Mouse (Mus musculus) gastrocnemius, postnatal 36 days (tissue): Measurements from ENCODE around the gene Lrp1. TPM values are rescaled to one million over a fixed set of nuclear protein-coding genes. Genes with fewer than 3 reads are reported as not detected.

Source experiments
- DNase-seq, 2 experiments: peaks; one replicate each; pipeline ENCODE4 v3.0.0; 2022
- intact Hi-C: fragments of 180-260 bp; cut with DNase I; formaldehyde crosslinking; loops from one replicate; pipeline ENCODE4 v1.15.1; 2025
- total RNA-seq, 2 experiments: library from RNA; stranded (reverse); gene quantifications; 2 replicates each; pipeline ENCODE4 v1.2.3; 2021

Lrp1 gene
- total RNA-seq, 2 experiments from 2014 or later: 48.6 to 49.1 TPM

DNA sequence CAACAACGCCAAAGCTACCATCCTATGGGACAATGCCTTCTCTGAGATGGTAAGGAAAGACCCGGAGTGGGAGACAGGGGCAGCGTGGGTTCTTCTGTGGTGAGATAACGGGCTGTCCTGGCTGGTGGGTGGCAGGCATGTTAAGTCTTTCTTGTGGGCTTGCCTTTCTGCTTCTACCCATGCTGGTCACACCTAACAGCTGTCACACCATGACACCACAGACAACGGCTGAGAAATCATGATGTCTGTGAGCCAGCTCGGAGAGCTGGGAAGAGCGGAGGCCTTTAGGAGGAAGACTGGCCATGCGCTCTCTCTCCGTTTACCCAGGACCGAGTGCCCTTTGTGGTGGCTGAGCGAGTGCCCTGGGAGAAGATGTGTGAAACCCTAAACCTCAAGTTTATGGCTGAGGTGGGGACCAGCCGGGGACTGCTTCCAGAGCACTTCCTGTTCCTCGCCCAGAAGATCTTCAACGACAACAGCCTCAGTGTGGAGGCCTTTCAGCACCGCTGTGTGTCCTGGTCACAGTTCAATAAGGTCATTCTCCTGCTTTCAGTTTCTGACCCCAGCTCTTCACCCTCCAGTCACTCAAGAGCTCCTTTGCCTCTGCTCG is 34.1 kb upstream of the Lrp1 start:
- intact Hi-C loops: no loop called here
- no peak for DNase-seq

DNA sequence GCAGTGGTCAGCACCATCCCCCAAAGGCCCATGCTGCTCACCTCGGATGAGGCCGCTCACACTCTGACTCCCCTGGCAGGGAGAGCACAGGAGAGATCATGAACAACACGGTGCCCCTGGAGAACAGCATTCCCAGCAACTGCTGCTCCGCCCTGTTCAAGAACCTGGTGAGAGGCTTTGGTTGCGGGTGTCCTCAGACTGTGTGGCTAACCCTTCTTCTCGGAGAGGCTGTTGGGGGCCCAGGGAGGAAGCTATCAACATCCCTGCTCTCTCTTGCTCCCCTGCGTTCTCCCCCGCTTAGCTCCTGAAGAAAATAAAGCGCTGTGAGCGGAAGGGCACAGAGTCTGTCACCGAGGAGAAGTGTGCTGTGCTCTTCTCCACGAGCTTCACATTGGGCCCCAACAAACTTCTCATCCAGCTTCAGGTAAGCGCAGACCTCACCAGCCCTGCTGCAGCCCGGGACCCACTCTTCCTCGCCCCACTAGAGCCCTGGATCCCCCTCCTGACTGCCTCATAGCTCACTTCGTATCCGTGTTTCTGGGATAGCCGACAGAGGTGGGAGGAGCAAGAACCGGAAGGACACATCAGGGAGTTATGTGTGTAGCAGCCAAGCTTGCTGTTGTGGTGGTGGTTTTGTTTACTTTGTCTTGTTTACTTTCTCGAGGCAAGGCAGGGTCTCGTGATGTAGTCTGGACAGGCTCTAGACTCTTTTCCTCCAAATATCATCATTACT is 32.1 kb upstream of the Lrp1 start:
- no peak for DNase-seq
- intact Hi-C loops: no loop called here

DNA sequence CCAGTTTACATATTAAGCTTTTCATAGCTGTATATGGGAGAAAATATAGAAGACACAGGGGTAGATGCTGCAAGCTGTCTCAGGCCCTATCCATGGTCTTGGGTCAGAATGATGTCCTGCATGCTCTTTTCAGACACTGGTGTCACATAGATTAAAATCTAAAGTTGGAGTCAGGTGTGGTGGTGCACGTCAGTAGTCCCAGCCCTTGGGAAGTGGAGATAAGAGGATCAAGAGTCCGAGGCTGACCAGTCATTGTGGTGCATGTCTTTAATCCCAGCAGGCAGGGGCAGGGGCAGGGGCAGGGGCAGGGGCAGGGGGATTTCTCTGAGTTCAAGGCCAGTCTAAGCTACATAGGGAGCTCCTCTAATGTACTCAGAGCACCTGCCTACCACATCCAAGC is 24.8 kb upstream of the Lrp1 start:
- intact Hi-C loops: loop anchor here (10.0 kb wide), 1 partner anchor 89 kb away; the partner anchor contains the start of gene Zbtb39
- no peak for DNase-seq

DNA sequence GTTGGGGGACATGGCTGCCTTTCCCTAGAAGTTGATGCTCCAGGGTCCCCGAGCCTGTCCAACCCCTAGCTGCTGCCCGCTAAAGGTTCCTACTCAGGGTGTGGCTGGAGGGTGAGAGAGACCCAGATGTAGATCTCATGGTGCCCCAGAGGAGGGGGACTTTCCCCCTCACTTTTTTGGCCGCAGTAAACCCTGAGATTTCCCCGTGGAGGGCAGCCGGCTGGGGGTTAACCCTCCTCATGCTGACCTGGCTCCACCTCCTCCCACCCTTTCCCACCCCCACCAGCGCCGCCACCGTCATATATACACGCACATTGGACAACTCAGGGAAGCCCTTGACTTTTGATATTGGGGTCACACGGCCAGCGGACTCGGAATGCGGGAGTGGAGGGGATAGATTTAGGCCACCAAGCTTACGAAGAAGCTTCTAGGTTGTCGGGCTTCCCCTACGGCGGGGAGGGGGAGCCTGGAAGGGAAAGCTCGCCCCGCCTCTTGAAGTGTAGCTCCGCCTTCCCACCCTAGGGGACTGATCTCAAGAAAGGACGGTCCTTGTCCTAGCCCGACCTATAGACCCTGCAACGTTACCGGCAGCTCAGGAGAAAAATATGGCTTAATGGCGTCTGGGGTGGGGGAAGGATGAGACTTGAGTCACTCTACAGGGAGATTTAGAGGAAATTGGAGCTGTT is 22.7 kb upstream of the Lrp1 start:
- peak; percentile 81 to 83 for DNase-seq
- intact Hi-C loops: loop anchor here (2.0 to 10.0 kb wide), 4 partner anchors 19 to 293 kb away; partner anchors contain the start of gene Zbtb39

DNA sequence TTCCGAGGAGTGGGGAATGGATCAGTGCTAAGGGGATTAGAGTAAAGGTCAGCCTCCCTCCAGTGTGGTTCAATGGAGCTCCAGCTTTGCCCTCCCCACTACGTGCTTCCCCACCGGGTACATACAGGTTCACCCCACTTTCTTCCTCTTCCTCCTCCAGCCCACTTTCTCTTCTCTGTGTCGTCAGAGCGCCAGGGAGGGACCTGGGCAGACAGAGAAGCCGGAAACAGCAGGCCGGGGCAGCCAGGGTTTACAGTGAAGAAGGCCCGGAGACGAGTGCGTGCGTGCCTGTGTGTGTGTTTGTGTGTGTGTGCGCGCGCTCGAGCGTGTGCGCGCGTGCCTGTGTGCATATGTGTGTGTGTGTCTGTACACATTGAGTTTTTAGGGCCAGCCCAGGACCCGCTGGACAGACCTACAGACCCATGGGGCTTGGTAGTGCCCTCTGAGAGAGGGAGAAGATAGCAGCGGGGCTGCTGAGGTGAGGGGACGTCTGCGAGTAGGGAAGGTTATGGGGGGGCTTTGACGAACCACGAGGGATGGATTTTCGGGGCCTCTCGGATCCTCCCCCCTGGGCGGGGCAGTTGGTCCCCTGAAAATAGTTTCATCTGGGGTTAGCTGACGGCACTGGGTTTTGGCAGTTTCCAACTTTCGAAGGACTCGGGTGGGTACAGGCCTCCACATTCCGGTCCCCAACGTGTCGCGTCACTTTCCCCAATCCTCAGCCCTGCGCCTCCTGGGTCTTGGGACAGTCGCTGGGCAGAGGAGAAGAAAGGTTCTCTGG is 22.0 kb upstream of the Lrp1 start, which contains the start of gene Stat6:
Stat6 (plus strand) TSS at position 215 of the 781 bp plus-strand sequence.
- intact Hi-C loops: loop anchor here (2.0 to 10.0 kb wide), 4 partner anchors 20 to 294 kb away; partner anchors contain the start of gene Zbtb39
- peak; percentile 71 for DNase-seq

DNA sequence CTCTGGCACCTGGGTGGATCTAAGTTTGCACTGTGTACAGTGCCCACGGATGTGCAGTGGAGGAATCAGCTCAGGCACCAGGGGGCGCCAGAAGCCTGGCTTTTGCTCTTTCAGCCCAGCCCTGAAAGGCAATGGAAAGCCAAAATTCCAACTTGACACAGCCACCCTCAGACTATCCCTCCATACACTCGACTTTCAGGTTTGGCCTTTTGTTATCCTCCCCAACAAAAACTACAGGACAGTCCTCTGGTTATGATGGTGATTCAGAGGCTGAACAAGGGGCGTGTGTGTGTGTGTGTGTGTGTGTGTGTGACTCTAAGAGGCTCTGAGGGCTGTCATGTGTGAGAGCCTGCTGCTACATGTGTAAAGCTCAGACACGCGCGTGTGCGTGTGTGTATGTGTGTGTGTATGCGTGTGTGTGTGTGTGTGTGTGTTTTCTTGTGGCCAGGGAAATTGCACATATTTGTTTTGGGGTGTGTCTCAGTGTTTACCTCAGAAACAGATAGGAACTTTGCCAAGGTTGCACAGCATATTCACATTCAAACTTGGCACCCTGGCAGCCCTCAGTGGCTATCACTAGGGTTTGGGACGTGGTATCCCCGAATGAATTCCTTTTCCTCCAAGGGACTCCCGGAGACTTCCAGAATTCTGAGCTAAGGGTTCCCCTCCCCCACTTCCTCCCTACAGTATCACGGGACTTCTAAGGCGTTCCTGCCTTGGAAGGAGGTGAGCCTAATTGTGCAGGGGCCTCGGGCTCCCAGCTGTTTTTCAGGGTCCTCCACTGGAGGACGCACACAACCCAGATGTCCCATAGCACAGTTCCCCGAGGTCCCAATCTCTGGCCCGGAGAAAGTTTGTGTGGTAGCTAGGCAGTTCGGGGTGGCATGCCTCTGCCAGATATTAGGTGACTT is 21.2 kb upstream of the Lrp1 start:
- intact Hi-C loops: loop anchor here (2.0 to 10.0 kb wide), 4 partner anchors 21 to 295 kb away; partner anchors contain the start of gene Zbtb39
- peak; percentile 85 to 90 for DNase-seq

DNA sequence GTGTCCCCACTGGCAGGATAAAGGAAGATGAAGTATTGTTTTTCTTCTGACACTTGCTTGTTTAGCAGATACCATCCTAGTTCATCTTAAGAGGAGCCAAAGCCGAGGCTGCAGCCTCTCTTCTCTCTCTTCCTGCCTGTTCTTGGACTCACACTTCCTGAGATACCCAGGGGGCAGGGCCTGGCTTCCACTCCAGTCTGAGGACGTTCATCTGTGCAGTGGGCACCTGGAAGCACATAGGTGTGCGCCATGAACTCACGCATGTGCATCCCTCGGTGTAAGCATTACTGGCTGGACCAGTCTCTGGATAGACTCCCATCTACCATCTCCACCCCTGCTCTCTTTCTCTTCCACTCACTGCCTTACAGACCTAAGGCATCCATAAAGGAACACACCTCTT is 19.5 kb upstream of the Lrp1 start:
- no peak for DNase-seq
- intact Hi-C loops: loop anchor here (5.0 to 10.0 kb wide), 2 partner anchors 37 to 94 kb away; partner anchors contain the start of gene Zbtb39

DNA sequence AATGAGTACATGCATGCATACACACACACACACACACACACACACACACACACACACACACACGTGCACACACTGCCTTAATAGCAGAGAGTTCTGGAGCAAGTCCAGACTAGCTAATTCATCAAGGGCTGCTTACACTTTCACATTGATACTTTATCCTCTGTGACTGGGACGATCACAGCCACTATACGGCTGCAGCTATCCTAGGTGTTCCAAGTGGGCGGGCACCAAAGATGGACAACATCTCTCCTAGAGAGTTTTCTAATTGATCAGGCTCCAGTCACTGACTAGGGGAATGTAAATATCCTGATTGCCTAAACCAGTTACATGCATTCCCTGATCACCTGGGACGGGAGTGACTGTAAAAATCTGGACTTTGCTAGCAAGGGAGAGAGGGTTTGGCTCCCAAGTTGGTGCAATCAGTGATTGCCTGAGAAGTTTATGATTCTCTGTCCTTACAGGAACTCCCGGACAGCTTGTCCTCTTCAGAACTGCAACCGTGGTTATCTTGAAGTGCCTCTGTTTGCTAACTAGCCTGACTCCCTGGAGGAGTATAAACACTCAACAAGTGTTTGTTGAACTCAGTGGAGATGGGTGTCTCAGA is 11.8 kb upstream of the Lrp1 start:
- intact Hi-C loops: no loop called here
- DNase-seq: no peak

DNA sequence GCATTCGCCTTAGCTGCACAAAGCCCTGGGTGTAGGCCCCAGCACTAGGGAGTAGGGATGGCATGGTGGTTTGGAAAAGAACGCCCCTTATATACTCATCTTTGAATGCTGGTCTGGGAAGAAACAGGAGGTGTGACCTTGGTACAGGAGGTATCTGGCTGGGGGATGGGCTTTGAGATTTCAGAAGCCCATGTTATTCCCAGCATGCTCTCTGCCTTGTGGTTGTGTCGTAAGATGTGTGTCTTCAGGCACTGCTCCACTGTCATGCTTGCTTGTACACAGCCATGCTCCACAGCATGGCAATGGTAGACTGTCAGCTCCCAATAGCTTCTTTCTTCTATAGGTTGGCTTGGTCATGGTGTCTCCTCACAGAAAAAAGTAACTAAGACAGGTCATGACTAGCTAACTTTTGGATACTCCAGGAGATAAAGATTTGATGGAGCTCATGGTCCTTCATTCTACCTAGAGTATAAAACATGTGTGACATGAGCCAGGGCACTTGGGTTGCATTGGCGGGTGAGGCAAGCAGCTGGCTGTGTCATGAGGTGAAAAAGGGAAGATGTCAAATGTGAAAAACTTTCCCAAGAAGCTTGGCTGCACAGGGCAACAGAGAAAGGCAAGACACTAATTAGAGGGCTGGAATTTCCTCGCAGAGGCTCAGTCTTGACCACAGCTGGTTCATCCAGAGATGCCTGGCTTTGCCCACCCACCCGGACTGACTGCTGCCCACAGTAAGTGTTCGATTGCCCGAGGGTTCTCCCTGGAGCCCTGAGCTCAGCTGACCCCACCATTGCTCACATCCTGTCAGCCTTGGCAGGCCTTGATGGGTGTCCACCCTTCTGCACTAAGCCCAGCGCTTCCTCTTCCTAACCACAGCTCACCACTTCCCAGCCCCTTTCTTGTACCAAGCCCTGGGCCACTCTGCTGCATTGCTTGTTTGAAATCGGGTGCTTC is 10.6 kb upstream of the Lrp1 start:
- DNase-seq: peak in 1 of 2 experiments; percentile 49
- intact Hi-C loops: no loop called here

DNA sequence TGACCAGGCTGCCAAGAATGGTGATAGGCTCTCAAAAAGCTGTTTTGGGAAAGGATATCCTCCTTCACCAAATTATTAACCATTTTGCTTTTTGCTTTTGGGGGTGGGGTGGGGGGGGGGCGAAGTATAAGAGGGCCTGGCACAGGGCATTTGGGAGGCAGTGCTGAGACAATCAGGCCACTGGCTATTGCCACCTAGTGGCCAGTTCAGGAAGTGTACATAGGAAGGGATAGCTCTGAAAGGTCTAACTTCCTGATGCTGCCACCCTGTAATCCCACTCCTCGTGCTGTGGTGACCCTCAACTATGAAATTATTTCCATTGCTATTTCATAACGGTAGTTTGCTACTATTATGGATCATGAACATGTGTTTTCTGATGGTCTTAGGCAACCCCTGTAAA is 5.5 kb upstream of the Lrp1 start:
- DNase-seq: no peak
- intact Hi-C loops: no loop called here

DNA sequence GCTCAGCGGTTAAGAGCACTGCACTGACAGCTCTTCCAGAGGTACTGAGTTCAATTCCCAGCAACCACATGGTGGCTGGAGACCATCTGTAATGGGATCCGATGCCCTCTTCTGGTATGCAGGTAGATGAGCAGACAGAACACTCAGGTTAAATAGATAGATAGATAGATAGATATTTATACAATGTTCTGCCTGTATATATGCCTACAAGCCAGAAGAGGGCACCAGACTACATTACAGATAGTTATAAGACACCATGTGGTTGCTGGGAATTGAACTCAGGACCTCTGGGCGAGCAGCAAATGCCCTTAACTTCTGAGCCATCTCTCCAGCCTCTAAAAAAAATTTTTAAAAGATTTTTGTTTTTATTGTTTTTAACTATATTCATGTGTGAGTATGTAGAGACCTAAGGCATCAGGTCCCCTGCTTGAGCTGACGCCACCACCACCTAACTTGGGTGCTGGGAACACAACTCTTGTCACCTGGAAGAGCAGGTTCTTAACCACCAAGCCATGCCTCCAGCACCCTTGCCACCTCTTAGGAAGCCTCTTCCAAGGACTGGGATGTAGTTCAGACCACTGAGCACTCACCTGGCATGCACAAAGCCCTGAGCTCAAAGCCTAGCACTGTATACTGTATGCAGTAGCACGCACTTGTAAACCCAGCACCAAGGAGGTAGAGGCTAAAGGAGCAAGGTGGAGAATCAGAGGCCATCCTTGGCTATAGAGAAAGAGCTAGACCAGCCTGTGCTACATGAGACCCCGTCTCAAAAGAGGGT is 2.7 kb upstream of the Lrp1 start:
- intact Hi-C loops: no loop called here

DNA sequence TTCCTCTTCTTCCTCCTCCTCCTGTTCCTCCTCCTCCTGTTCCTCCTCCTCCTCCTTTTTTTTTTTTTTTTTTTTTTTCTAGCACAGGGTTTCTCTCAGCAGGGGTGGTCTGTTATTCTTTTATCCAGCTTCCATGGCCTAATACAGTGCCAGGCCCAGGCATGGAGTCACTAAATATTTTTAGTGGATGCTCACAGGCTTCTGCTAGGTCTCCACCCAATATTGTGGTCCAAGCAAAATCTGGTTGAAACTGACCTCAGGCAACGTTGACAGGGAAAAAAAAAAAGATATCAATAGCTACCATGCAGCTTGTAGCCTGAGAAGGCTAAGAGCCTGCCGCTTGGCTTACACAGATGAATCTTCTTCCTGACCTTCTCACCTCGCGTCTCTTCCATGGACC is 1.7 kb upstream of the Lrp1 start:
- intact Hi-C loops: no loop called here

More for the DNA sequence above, 2.7 kb upstream of the Lrp1 start:
- DNase-seq: no peak

DNA sequence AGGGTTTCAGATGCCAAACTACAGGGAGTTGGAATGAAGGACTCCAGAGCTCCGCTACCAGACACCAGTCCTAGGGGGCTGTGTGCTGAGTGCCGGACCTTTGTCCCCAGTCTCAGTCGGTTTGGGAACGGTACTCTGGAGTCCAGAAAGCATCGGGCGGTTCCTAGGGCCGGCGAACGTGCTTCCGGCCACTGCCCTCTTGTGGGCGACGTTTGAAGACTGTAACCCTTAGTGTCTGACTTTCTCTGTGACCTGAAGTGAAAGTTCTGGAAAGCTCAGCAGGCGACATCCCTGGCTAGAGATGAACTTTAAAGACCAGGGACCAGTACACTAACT is 1.1 kb upstream of the Lrp1 start:
- DNase-seq: peak; percentile 70 to 77
- intact Hi-C loops: no loop called here

More for the DNA sequence above, 1.7 kb upstream of the Lrp1 start:
- DNase-seq: no peak

DNA sequence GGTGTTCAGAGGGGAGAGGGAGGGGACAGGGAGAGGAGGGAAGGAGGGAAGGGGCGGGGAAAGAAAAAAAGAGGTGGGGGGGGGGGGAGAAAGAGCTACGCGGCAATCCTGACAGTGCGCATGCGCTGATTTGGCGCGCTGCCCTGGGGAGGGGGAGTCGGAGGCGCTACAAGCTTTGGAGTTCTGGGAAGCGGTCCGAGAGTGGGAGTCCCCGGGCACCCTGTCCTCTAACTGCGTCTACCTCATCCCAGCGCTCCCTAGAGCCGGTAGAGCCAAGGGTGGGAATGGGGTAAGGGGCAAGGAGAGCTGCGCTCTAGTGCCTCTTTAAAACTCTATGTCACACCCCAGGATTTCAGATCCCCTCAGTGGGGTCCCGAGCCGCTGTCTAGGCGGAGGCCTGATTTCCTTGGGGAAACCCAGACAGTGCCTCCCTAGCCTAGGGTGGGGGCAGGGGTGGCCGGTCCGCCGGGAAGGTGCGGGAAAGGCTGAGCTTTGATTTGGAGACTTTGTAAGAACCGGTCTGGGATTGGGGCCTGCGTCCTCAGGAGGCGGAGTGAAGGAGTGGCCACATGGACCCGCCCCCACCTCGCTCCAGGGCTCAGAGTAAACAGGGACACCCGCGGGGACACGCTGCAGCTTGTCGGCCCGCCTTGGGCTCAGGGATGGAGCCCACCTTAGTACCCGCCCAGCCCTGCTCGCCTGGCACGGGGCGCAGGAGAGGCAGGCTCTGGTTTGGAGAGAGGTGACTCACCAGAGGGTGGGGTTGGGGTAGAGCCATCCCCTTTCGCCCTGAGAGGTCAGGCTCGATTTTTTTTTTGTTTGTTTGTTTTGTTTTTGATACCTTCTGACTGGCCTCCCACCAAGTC is 476 bp upstream of the Lrp1 start:
- peak; percentile 93 for DNase-seq
- intact Hi-C loops: loop anchor here (2.0 kb wide), 1 partner anchor 45 kb away; no protein-coding TSS in a partner anchor

DNA sequence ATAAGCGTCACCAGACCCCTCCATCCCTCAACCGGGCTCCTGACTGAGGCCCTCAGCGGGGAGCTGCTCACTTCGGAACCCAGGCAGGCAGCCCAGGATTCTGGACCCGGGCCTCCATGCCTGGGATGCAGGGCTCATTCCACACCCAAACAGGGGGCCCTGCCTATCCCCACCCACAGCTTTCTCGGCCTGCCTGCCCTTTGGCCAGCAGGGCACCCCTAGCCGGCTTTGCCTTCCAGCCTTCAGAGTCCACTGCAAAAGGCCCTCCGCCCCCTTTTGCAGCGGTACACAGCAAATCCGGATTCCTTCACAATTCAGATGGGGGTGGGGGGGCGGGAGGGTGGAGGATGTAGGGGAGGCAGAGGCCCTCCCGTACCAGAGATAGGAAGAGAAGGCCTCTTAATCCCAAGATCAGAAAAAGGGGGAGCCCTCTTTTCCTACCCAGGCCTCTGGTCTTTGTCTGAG is 975 bp downstream of the Lrp1 start:
- no peak for DNase-seq
- intact Hi-C loops: loop anchor here (2.0 kb wide), 1 partner anchor 43 kb away; no protein-coding TSS in a partner anchor
